ENCODE assay signal across 18 mouse cellular contexts in genomic region chr14:101477827-101478220, GRCm38 (mm10).
A peak's percentile ranks its signal among the peaks of the same experiment; 100 is the strongest.
DNase-seq lines count a peak whose midpoint lies in the region; ATAC-seq and TF ChIP-seq lines count a peak whose summit lies in the region.
"Had no signal": no experiment of that assay in that cellular context is flagged by ENCODE, and none has a peak within 500 bp of the region (broad histone marks: within the 10 kb centered on the region; RNA-seq: fewer than 3 reads in every experiment).

No protein-coding gene starts in this region.

- 0 out of 2 replicates have a peak, but pooled peaks cover 3% of the 10 kb centered on the region for H3K36me3 ChIP-seq in kidney, postnatal 0 days (ENCODE audit: insufficient read depth, low read length)
- H3K36me3 ChIP-seq: forebrain, embryonic 10.5 days; hindbrain, embryonic 15.5 days had no signal

- H3K27ac ChIP-seq in kidney, postnatal 0 days = peak overlapping the region; percentile 70; the same call in 1 of the 2 replicates
- H3K27ac ChIP-seq: forebrain, embryonic 10.5 days; hindbrain, embryonic 15.5 days had no signal

- no peaks in the 10 kb centered on the region for H3K9me3 ChIP-seq in kidney, postnatal 0 days (replicated peaks; ENCODE audit: low read length)
- H3K9me3 ChIP-seq: forebrain, embryonic 10.5 days; hindbrain, embryonic 15.5 days had no signal

- no peak for ATAC-seq in kidney, postnatal 0 days (replicated peaks; ENCODE audit: low FRiP score, low read depth)
- ATAC-seq in activated CD4-positive, CD25-positive, alpha-beta regulatory T cell, adult 4 months = peak; percentile 5
- ATAC-seq in megakaryocyte, adult 5-6 weeks (ENCODE audit: poor library complexity, severe bottlenecking) = 0 out of 2 replicates have a peak, but pooled peaks have one; percentile 14
- ATAC-seq in frontal cortex, adult (ENCODE audit: low TSS enrichment) = no peak
- ATAC-seq: intestine, postnatal 0 days had no signal

- H3K4me1 ChIP-seq in kidney, postnatal 0 days (replicated peaks; ENCODE audit: insufficient read depth, low read length) = no peaks in the 10 kb centered on the region; the same call in 1 of the 2 replicates
- H3K4me1 ChIP-seq: forebrain, embryonic 10.5 days; hindbrain, embryonic 15.5 days had no signal

- no peak overlapping the region for H3K4me3 ChIP-seq in kidney, postnatal 0 days (replicated peaks; ENCODE audit: low read depth, low read length)
- H3K4me3 ChIP-seq: forebrain, embryonic 10.5 days; hindbrain, embryonic 15.5 days had no signal

- peak overlapping the region; percentile 1; the same call in 1 of the 2 replicates for H3K4me2 ChIP-seq in kidney, postnatal 0 days (ENCODE audit: low read length)
- H3K4me2 ChIP-seq: hindbrain, embryonic 15.5 days had no signal

- no peaks in the 10 kb centered on the region for H3K27me3 ChIP-seq in kidney, postnatal 0 days (ENCODE audit: insufficient read depth, low read length)
- H3K27me3 ChIP-seq: hindbrain, embryonic 15.5 days; Patski had no signal

- no peak for DNase-seq in kidney, postnatal 0 days (ENCODE audit: low spot score)
- DNase-seq in kidney, postnatal 10 days = no peak
- DNase-seq in CD4-positive helper T cell, adult 2 months (ENCODE audit: low read depth, low spot score) = peak; percentile 71
- DNase-seq in adrenal gland, adult (ENCODE audit: inconsistent age in 2 of 2, low spot score in 1 of 2) = no peak
- DNase-seq: B cell, adult 2 months; cerebellum, adult 11-12 months; cerebellum, postnatal 36 days; heart, adult 18-20 months; heart, postnatal 4 days; lung, postnatal 10 days; right cerebral cortex, postnatal 4 days had no signal

- no peak overlapping the region for H3K9ac ChIP-seq in kidney, postnatal 0 days (ENCODE audit: low read depth, low read length)
- H3K9ac ChIP-seq: hindbrain, embryonic 15.5 days had no signal

- no peak for TF ChIP-seq CTCF in kidney, postnatal 0 days (IDR thresholded peaks at IDR 0.05; ENCODE audit: low read depth)

- 39% methylated on average over 5 of the region's 5 CpGs for WGBS in kidney, postnatal 0 days

Comparison
In these comparisons a context has a peak if more than half of its experiments do, and no peak if none do; other contexts are left out.
1. ATAC-seq: peak in activated CD4-positive, CD25-positive, alpha-beta regulatory T cell, adult 4 months (single experiment) and megakaryocyte, adult 5-6 weeks (single experiment); none in kidney, postnatal 0 days (single experiment) and frontal cortex, adult (single experiment).